Mouse (Mus musculus) gastrocnemius, postnatal 4 days (tissue): ENCODE data around the gene Ap3m1. TPM values are rescaled to one million over a fixed set of nuclear protein-coding genes. Genes with fewer than 3 reads are reported as not detected.
"Not testable (repeated sequence)": the region's sequence is repeated elsewhere in the genome, so short reads cannot be mapped to it uniquely, and the experiment has no call there.

Experiments
- DNase-seq, 2 experiments: peaks; one replicate each; pipeline ENCODE4 v3.0.0; 2021 to 2022; ENCODE audit warnings: low spot score in 2 of 2, mixed read lengths in 2 of 2
- long read RNA-seq, 2 experiments: library from polyadenylated mRNA; stranded (forward); transcript quantifications; one replicate each; pipeline ENCODE4 v2.0.0; 2021
- total RNA-seq, 2 experiments: library from RNA; stranded (reverse); gene quantifications; 2 replicates each; pipeline ENCODE4 v1.2.3; 2021

Ap3m1 gene
- 10 to 100 TPM; 58.0 to 58.7 TPM for total RNA-seq
- long read RNA-seq, experiment 1, full-length matches to known transcripts, result 22 of 36 reads
- long read RNA-seq, experiment 1, partial matches to known transcripts, result 4 of 36 reads
- long read RNA-seq, experiment 1, other reads (novel, unspliced or antisense), result 10 of 36 reads
- long read RNA-seq, experiment 2, full-length matches to known transcripts, result 28 of 48 reads
- long read RNA-seq, experiment 2, partial matches to known transcripts, result 3 of 48 reads
- long read RNA-seq, experiment 2, other reads (novel, unspliced or antisense), result 17 of 48 reads

DNA sequence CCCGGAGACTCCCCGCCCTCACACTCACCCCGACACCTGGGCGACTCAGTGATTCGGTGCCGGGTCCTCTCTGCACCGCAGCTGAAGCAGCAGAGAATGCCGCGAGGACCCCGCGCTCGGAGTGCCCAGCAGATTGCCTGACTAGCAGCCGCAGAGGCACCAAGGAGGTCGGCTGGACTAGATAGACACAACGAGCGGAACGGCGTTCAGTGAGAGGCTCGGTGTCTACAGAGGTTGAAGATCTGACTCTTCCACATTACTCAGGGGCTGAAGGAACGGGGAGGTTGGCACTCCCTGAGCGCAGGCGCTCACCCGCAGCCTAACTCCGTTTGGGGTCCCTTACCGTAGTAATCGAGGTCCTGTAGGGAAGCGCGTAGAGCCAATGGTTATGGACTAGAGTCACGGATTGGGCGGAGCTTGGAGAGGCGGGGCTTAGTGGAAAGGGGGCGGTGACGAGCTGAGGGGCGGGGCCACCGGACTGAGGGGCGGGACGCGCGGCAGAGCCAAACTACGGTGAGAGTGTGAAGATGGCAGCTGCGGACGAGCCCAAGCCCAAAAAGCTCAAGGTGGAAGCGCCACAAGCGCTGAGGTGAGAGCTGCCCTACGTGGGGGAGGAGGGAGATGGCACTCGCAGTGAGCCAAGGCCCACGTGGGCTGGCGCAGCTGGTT, at the start of gene Ap3m1, which contains the start of gene Adk:
Gene Ap3m1, minus strand, starts transcription at position 397 of the 669 bp plus-strand sequence.
Gene Adk, plus strand, starts transcription at position 463 of the 669 bp plus-strand sequence.
- DNase-seq, result peak; percentile 89 to 92

- peak in 1 of 2 experiments; percentile 57 for DNase-seq
These were observed 49.3 kb upstream of the Ap3m1 start for GRCm38 (mm10) chr14:21101562-21101961.

DNA sequence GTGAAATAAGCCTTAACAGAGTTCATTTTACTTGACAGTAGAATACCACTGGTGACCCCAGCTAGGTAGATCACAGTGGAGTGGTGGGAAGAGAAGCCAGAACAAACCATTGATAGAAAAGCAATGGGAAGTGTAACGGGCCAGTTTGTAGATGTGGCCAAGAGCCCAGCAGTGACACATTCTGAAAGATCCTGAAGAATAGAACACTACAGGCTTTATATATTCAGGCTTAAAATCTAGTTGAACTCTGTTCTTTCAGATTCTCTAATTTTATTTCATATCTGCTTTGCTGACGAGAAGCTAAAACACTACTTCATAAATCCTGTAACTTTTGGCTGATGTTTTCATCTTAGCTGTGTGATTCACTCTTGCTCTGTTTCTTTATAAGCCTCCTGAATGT, 48.6 kb upstream of the Ap3m1 start:
- no peak for DNase-seq

GRCm38 (mm10) chr14:21099371-21099770, 47.1 kb upstream of the Ap3m1 start:
- no peak for DNase-seq

DNA sequence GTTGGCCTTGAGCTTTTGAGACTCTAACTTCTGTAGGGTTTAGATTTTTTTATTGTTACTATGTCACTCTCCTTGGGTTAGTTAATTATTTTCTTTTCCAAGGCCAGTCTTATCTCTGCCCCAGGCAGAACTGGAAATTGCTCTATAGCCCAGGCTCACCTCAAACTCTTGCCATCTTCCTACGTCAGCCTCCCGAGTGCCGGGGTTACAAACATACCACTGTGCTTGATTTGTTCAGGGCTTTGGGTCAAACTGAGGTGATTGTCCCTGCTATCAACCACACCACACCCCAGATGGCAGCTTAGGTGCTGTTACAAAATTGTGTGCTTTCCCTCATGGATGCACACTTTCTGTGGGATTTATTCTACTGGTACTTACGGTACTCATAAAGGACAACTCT, 44.4 kb upstream of the Ap3m1 start:
- no peak for DNase-seq

DNA sequence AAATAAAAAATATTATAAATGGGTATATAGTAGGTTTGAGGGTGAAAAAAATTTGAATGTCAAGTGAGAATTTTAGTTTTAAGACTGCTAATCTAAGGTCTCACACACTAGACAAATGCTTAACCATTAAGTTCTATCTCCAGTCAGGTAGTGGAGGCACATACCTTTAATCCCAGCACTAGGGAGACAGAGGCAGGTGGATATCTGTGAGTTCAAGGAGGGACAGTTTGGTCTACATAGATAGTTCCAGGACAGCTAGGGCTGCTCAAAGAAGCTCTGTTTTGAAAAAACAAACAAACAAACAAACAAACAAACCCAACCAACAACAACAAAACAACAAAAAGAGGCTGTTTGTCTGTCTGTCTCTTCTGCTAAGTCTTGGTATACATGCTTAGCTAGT, 44.0 kb upstream of the Ap3m1 start:
- DNase-seq, result no peak

DNA sequence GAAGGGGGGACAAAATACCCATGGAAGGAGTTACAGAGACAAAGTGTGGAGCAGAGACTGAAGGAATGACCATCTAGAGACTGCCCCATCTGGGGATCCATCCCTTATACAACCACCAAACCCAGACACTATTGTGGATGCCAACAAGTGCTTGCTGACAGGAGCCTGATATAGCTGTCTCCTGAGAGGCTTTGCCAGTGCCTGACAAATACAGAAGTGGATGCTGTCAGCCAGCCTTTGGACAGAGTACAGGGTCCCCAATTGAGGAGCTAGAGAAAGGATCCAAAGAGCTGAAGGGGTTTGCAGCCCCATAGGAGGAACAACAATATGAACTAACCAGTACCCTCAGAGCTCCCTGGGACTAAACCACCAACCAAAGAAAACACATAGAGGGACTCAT, 41.9 kb upstream of the Ap3m1 start:
- not testable (repeated sequence) for DNase-seq

DNA sequence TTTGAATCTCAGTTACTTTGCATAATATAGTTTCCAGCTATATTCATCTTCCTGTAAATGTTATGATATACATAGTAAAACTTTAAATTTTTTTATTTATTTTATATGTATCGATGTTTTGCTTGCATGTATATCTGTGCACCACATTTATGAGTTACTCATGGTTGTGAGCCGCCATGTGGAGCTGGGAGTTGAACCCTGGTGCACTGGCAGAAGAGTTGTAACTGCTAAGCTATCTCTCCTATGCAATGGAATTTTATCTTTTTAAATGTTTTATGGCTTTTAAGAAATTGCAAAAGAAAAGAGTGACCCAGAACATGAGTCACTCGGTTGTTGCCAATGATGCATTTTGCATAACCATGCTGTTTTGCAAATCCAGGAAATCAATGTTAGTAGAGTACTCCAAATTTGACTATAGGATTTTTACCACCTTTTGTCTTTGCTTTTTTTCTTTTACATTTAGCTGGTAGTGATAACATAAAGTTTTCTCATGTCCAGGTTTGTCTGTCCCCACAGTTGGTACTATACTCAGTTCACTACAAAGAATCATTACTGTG, 38.7 kb upstream of the Ap3m1 start:
- no peak for DNase-seq

GRCm38 (mm10) chr14:21090400-21090799, 38.1 kb upstream of the Ap3m1 start:
- no peak for DNase-seq

- DNase-seq, result no peak
These were observed 36.4 kb upstream of the Ap3m1 start for GRCm38 (mm10) chr14:21088731-21089130.

DNA sequence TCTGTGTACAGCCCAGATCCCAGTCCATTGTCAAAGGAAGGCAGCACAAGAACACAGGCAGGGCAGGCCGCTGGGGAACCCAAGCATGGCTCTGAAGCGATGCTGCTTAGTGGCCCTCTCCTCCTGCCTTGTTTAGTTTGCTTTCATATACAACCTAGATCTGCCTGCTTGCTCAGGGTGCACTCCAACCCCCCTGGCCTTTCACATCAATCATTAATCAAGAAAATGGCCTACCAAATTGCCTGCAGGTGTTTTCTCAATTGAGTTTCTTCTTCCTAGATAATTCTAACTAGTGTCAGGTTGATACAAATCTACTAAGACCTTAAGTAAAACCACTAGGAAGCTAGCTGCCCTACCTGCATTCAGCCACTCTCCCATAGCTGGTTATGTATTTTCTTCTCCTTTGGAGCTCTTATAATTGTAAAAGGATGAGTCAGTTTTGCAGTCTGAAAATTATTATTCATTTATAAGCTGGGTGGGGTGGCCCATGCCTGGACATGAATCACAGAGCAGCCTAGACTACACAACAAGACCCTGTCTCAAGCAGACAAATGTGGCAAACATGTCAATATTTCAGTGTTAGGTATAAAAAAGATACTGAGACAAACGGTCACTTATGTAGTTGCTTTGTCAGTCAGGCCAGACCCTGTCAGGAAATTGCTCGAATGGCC, 35.2 kb upstream of the Ap3m1 start:
- no peak for DNase-seq

DNA sequence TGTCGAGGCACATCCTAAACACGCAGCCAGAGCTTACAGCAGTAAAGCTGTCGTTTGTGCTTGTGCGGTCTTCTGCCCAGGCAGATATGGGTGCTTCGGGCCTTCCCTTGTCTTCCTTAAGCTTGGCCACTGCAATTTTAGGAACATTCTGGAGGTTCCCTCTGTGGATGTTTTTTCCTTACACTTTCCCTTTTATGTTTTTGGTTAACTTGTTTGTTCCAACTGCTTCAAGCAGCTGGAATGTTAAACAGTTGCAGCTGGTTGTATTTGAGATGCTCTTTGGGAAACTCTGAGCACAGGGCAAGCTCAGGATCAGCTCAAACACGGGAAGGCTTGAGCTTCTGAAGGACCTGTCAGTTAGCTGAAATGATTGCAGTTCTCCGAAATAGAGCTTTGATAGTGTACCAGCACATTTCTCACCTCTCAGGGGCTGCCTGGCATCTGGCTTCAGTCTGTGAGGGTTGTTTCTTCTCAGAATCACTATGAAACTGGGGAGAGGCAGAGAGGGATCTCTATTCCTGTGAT, 34.6 kb upstream of the Ap3m1 start:
- peak in 1 of 2 experiments; percentile 21 for DNase-seq

- DNase-seq, result no peak
These were observed 33.8 kb upstream of the Ap3m1 start for GRCm38 (mm10) chr14:21086106-21086505.

DNA sequence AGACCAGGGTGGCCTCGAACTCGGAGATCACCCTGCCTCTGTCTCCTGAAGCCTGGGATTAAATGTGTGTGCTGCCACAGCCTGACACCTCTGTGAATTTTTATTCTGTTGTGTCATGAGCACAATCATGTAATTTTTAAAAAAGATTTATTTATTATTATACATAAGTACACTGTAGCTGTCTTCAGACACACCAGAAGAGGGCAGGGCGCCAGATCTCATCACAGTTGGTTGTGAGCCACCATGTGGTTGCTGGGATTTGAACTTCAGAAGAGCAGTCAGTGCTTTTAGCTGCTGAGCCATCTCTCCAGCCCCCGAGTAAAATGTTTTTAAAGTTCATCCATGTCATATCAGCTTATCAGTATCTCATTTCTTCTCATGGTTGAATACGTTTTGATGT, 33.4 kb upstream of the Ap3m1 start:
- DNase-seq, result no peak

GRCm38 (mm10) chr14:21082823-21083222, 30.5 kb upstream of the Ap3m1 start:
- no peak for DNase-seq

GRCm38 (mm10) chr14:21078511-21078910, 26.2 kb upstream of the Ap3m1 start:
- DNase-seq, result no peak

- DNase-seq, result no peak
These were observed 25.6 kb upstream of the Ap3m1 start for GRCm38 (mm10) chr14:21077939-21078338.

DNA sequence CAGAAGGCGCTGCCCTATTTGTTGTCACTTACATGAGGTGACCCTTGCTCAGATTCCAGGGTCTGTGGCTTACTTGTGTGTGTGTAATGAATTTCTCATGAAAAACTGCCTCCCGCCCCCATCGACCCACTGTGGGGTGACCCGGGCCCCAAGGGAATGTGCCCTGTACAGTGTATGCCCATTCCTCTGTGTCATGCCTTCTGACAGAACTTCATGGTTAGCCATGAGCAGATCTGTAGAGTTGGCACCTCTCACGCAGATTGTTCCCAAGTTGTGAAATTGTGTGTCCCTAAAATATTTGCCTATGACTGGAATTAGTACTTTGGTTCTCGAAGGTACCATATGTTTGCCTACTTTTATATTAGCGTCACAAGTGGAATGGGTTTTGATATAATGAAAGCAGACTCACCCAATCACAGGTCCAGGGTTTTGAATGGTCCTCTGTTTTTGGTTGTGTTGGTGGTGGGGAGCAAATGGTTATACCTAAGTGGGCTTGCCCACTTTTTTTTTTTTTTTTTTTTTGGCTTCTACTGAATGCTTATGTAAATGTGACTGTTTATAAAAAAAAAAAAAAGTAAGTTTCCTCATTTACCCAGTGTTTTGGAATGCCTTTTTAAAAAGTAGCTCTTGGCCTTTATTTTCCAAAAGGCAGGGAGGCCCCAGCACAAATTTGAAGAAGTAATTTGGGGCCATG, 24.3 kb upstream of the Ap3m1 start:
- peak in 1 of 2 experiments; percentile 18 for DNase-seq

- peak; percentile 88 to 90 for DNase-seq
These were observed 23.6 kb upstream of the Ap3m1 start for GRCm38 (mm10) chr14:21075751-21076500.
